Mouse (Mus musculus) right cerebral cortex, postnatal 36 days (tissue): ENCODE measurements at regions not wholly inside any gene's neighbourhood (a gene's known extent, or its start where the extent isn't known, plus 50 kb on each side); places are given as distances from the start of the nearest gene placed in this dataset.

Experiments
- DNase-seq, 2 experiments: peaks; one replicate each; pipeline ENCODE4 v3.0.0; 2022; ENCODE audit warnings: low spot score in 2 of 2, mixed read lengths in 1 of 2

DNA sequence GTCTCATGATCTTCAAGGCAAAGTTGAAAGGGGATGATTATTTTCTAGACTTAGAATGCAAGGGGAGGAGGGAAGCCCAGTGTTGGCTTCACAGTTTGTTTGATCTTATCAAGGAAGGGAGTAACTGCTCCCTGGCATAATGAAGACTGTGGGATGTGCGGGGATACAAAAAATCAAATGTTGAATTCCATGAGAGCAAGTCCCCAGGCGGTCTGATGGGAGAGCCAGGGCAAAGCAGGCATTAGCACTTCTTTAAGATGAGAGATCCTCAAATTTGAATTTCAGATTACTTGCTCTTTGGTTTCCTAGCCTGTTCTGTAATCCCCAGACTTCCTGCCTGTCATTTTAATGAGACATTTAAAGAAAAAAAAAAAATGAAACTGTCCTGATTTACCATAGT is 525.6 kb upstream of the Man1a start:
- DNase-seq: no peak

DNA sequence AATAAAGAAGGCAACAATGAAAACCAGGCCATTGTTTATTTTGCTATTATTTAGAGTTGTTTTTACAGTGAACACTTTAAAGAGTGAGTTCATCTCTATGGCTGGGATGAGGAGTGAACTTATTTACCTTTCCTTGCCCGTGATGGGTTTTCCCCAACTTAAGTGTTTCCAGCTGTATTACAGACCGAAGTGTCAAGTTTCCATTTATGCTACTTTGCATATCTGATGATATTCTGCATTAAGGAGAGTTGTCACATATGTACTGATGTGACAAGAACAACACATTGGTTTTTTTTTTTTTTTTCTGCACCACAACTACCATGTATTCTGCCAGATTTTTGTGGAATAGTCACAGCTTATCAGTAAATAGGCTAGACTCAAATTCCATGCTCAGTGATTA is 518.7 kb upstream of the Man1a start:
- DNase-seq: no peak

DNA sequence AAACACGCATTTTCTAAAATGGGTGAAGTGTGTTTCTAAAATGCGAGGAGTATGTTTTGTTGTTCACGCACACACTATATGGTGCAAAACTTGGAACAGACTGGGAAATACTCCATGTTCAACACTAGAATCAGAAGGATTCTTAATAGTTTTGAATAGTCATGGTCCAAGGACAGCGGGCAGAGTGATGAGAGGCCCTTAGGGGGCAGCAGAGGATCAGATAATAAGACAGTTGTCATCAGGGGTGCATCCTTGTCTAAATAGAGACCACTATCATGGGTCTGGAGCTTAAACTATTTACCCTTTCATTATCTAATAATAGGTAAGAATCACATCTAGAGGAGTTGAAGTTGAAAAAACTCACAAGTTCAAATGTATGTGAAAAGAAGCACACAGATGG is 482.2 kb upstream of the Man1a start:
- DNase-seq: no peak

DNA sequence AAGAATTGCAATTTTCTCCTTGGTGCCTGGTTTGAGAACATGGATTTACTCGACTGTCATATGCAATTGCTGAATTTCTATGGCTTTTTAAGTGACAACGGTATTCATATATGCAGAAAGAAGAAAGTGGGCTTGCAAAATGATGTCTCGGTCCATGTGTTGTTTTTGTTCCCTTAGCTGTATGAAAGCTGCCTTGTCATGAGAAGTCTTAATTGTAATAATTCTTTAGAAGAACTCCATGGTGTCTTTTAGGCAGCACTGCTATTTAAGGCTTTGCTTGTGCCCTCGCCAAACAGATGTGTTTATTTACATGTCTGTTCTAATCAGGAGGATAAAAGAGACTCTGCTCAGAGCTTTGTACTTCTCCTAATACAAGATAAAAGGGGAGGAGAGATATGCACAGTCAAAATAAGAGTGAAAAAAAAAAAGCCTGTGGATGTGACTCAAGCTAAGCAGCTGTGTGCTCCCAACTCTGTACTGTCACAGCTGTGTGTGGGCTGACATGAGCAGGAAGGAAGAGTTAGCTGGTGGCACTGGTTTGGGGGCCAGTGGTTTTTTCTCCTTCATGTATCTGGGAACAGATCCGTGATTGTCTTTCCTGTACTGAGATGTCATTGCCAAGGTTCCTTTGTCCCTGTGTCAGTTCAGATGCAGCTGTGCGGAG is 475.5 kb upstream of the Man1a start:
- DNase-seq: peak; percentile 12 to 39

DNA sequence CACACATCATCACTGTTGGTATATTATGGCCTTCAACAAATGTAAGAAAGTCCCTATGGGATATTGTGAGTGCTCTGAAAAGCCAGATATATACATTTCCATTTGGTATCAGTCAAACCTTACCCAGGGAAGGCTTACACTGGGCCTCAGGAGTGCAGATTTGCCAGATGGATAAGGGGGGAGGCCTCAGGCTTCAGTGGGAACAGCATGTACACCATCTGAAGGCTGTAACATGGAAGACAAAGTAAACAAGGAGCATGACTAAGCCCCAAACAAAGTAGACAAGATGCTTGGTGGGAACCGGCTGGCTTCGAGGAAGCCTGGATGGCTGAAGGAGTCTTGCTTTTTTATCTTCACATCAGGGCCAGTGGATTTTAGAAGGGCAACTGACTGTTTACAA is 474.3 kb upstream of the Man1a start:
- DNase-seq: no peak

DNA sequence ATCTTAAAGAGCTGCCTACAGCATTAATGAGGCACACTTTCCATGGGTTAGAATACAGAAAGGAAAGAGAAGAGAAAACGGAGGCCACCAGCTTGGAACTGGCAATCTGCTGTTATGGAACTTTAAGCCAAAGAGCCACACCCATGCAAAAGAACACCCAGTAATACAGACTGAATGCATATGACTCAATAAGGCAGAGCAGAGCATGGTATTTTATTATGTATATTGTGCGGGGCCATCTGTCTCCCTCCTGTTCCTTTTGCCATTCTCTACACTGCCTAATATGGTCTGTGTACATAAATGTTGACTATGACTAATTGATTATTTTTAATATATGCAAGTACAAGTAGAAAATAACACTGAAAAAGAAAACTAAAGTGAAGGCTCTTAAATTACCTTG is 472.6 kb upstream of the Man1a start:
- no peak for DNase-seq

DNA sequence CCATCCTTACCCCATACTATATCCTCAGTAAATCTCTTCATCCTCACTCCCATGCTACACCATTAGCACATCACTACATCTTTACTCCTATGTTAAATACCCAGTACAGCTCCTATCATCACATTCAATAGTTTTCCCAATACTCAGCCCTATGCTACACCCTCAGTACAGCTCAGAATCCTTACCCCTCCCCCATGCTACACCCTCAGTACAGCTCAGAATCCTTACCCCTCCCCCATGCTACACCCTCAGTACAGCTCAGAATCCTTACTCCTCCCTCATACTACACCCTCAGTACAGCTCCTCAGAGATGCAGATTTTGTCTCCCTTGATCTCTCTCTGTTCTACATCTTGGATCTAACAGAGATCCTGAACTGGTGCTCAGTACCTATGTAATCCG is 472.1 kb upstream of the Man1a start:
- no peak for DNase-seq

DNA sequence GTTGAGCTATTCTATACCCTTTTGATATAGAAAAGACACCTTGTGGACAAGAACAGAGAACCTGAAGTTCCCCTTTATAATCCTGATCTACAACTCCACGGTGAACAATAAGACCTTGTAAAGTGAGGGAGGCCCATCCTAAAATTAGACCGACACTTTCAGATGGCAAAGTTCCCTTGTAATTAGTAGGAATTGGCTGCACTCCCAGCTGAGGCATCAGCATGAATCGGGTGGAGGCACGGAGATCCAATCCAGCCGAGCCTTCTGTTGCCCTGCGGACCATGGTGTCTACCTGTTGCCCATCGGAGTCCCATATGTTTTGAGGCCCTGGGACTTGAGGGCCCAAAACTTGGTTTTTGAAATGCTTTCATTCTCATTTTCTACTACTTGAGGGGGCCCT is 456.2 kb upstream of the Man1a start:
- DNase-seq: no peak

DNA sequence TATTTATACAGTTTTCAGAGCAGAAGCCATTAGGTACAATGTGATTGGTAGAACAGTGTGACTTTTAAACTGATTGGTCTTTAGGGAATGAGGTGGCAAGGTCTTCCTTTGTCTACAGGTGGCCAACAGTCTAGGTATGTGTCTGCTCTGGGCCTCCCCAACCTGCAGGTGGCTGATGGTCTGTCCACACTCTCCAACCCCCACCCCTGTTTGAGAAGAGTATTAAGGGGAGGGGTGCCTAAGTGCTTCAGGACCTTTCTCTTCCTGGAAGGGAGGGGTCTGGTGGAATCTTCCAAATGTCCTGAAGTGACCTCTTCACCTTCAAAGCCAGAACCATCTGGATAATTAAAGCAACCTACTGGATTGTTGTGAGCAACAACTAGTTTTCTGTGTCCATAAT is 434.4 kb upstream of the Man1a start:
- DNase-seq: no peak

DNA sequence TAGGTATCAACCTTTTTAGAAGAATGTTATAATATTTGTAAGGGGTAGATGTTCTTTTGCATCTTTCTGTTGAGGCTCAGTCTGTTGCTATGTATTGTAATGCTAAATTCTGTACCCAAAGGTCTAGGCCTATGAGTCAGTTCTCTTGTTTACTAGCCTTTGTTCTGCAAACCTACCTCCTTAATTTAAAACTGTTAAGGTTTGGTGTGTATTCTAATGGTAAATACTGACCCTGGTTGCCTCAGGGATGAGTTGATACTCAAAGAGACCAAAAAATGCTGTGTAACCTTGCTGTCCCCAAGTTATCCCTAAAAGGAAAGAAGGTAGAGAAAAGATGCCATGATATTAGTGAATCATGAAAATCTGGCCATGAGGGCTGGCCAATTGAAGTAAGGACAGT is 433.4 kb upstream of the Man1a start:
- DNase-seq: no peak
